17 mouse cellular contexts compared by ENCODE assay signal in genomic region chr12:35554309-35554708, GRCm38 (mm10). TPM values are rescaled to one million over a fixed set of nuclear protein-coding genes. Genes with fewer than 3 reads are reported as not detected.
DNase-seq lines count a peak whose midpoint lies in the region; ATAC-seq lines count a peak whose summit lies in the region.
"Had no signal": no experiment of that assay in that cellular context is flagged by ENCODE, and none has a peak within 500 bp of the region (broad histone marks: within the 10 kb centered on the region; RNA-seq: fewer than 3 reads in every experiment).

No protein-coding gene starts in this region.

- intact Hi-C loops in gastrocnemius, postnatal 14 days (cut with DNase I; ENCODE audit: low total_unique reads) = no loop called here

- ATAC-seq in common myeloid progenitor, adult 5-6 weeks (replicated peaks; ENCODE audit: low read depth, poor library complexity, severe bottlenecking) = peak; percentile 77
- peak; percentile 68 for ATAC-seq in inflammation-experienced regulatory T-cells, adult 6 months
- ATAC-seq: forebrain, postnatal 0 days had no signal

- peak; percentile 28 for DNase-seq in thymus, postnatal 4 days
- no peak for DNase-seq in thymus, postnatal 10 days (ENCODE audit: low spot score in 2 of 2)
- peak; percentile 28 for DNase-seq in naive thymus-derived CD4-positive, alpha-beta T cell, adult 2 months (ENCODE audit: low read depth)
- DNase-seq in adrenal gland, postnatal 10 days = no peak
- no peak for DNase-seq in gastrocnemius, postnatal 14 days
- DNase-seq in left cerebral cortex, adult 8-10 months (ENCODE audit: low spot score in 2 of 2) = no peak
- DNase-seq: adrenal gland, postnatal 25 days; cerebellum, adult 2 months; cerebellum, postnatal 10 days; forebrain, postnatal 0 days; gastrocnemius, adult 2 months; gastrocnemius, postnatal 36 days; heart, adult 2 months; kidney, adult 11 months had no signal

RNA-seq across cellular contexts. Expression of gene Ahr, which starts 19.5 kb away (rescaled TPM):
- total RNA-seq in common myeloid progenitor, adult 5-6 weeks (2017) = 0.96 and 1.4 TPM in 2 replicates
- 1 to 10 TPM; 6.3 to 9.2 (median 7.5) TPM for polyA plus RNA-seq in inflammation-experienced regulatory T-cells, adult 6 months (2017; shearing (Covaris generic))
- total RNA-seq in adrenal gland, postnatal 10 days (2021) = 10 to 100 TPM; 11.8 to 13.3 TPM
- total RNA-seq in gastrocnemius, postnatal 14 days (2021) = 1 to 10 TPM; 2.1 to 3.2 TPM
- 1 to 10 TPM; 6.0 to 7.4 (median 6.7) TPM for total RNA-seq in left cerebral cortex, adult 8-10 months (2022)
- total RNA-seq: MEL had no signal

Comparison
In these comparisons a context has a peak if more than half of its experiments do, and no peak if none do; other contexts are left out.
1. DNase-seq: peak in thymus, postnatal 4 days (single experiment) and naive thymus-derived CD4-positive, alpha-beta T cell, adult 2 months (single experiment); none in thymus, postnatal 10 days (0 of 2), adrenal gland, postnatal 10 days (single experiment), gastrocnemius, postnatal 14 days (single experiment) and left cerebral cortex, adult 8-10 months (0 of 2).